Mouse (Mus musculus) bone marrow macrophage, adult 2 months (primary cell): ENCODE results near the gene Zmiz2.

ENCODE experiments used
- CTCF ChIP-seq: IDR thresholded peaks from 2 replicates; pipeline ENCODE4 v1.5.1; 2012; ENCODE audit warnings: low read depth, mild to moderate bottlenecking, low read length, moderate library complexity
- POLR2A ChIP-seq: IDR thresholded peaks from 2 replicates; pipeline ENCODE4 v1.6.1; 2012; ENCODE audit warnings: mild to moderate bottlenecking, low read depth, low read length, borderline replicate concordance

DNA sequence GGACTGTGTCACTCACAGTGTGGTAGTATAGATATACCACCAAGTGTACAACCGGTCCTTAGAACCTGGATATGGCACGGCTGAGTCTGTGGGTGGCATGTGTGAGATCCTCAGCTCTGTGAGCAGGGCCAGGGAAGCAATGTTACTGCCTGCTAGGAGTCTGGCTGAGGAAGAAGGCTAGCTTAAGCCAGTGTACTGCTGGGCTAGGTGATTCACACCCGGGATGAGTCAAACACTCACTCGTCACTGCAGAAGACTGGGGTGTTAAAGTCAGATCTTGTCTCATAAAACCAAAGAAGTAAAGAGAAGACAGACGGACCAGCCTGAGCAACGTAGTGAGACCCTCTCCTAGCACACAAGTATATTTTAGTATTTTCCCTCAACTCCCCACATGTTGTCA is 8.0 kb upstream of the Zmiz2 start:
- TF ChIP-seq CTCF = no peak
- no peak for TF ChIP-seq POLR2A
